Mouse (Mus musculus) frontal cortex, adult 2 months (tissue): Measurements from ENCODE around the gene Olfr1330. TPM values are rescaled to one million over a fixed set of nuclear protein-coding genes. Genes with fewer than 3 reads are reported as not detected.
A peak's percentile ranks its signal among the peaks of the same experiment; 100 is the strongest.
"Not testable (repeated sequence)": the region's sequence is repeated elsewhere in the genome, so short reads cannot be mapped to it uniquely, and the experiment has no call there.

ENCODE experiments used
- DNase-seq, 2 experiments: peaks; one replicate each; pipeline ENCODE4 v3.0.0; 2022; ENCODE audit warnings: low spot score in 1 of 2; ENCODE audit errors: extremely low spot score in 1 of 2
- polyA plus RNA-seq: library from polyadenylated mRNA; depleted of rRNA; stranded (reverse); fragments of >200 nt; gene quantifications from 2 replicates; pipeline ENCODE4 v1.2.3, GENCODE M21; 2012; rRNA removed

Gene Olfr1330
- not detected in 2 replicates for polyA plus RNA-seq

DNA sequence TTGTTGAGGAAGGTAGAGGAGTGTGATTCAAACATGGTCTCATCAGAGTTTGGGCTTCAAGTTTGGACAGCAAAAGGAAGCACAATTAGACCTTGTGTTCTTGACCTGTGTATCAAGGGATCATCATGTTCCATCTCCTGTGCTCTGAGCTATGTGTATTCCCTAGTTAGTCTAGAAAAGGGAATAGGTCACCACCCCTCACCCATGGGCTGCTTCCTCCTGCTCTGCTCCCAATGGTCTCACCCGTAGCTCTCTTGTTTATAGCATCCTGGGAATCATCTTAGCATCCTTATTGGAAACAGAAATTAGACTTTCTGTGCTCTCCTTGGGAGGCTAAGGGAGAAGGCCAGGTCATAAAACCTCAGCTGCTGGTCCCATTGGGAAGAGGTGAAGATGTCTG, at the start of gene Olfr1330:
Gene Olfr1330 (plus strand): TSS at position 301 of the 400 bp plus-strand sequence.
- no peak for DNase-seq

DNA sequence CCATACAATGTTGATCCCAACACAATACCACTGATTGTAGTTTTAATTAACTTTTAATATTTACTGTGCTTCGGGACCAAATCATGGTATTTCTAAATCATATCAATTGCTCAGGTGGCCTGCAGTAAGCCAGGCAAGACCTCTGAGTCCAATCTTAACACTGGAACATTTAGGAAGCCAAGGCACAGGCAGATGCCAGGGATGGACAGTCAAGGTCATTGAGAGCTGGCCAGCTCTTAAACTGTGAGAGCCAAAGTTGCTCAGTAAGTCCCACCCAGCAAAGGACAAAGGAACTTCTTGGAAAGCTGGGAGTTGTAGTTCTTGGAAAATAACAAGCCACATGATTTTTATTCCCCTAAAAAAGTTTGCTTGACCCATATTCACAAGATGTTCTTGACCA, 26.6 kb upstream of the Olfr1330 start:
- no peak for DNase-seq

DNA sequence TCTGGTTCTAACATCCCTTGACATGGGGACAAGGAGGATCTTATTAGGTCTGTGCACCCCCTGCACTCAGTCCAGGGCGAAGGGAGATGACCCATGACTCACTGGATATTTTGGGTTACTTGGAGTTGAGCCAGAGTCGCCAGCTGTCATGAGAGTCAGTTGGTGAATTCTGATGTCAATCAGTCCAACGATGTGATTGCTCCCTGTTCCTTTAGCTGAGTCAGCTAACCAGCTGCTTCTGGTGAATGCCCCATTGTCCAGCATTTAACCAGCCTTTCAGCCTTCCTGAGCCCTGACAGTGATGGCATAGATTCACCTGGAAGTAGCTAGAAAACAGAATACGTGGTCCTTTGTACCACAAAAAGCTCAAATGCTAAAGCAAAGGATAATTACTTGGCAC, 25.7 kb upstream of the Olfr1330 start:
- DNase-seq: peak; percentile 5 to 7

DNA sequence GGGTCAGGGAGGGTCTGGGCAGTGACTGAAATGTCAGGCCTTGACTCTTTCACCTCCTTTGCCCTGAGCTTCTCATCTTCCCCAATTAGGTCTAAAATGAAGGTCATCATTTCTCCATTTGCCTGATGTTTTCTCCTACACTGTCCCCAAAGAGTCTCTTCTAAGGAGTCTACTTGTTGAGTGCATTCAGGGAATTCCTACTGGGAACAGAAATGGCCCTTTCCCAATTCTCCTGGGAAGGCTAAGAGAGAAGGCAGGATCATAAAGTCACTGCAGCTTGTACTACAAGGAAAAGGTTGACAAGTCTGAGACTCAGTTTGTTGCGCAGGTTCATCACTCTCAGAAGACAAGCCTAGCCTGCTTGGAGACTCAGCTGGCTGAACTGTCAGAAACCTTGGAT, 24.0 kb upstream of the Olfr1330 start, which contains the start of gene Olfr1331:
Gene Olfr1331 (plus strand): TSS at position 301 of the 400 bp plus-strand sequence.
- no peak for DNase-seq

- DNase-seq: no peak
These were observed 20.8 kb upstream of the Olfr1330 start for GRCm38 (mm10) chr4:118867566-118867965.

- no peak for DNase-seq
These were observed 13.6 kb downstream of the Olfr1330 start for GRCm38 (mm10) chr4:118901981-118902380.

DNA sequence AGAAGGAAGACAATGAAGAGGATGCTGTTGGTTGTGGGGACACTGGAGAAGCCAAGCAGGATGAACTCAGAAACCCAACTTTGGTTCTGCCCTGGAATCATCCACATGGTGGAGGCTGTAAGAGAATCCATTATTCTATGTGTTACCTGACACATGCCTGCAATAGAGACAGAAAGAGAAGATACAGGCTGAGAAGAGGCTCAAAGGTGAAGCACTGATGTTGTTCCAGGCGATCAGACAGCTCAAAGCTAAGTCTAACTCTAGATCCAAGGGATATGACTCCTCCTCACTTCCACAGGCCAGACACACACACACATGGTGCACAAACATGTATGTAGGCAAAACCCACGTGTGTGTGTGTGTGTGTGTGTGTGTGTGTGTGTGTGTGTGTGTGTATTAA, 29.0 kb downstream of the Olfr1330 start, which contains the start of gene Olfr1329:
Gene Olfr1329 (minus strand): TSS at position 101 of the 400 bp plus-strand sequence.
- DNase-seq: not testable (repeated sequence)

DNA sequence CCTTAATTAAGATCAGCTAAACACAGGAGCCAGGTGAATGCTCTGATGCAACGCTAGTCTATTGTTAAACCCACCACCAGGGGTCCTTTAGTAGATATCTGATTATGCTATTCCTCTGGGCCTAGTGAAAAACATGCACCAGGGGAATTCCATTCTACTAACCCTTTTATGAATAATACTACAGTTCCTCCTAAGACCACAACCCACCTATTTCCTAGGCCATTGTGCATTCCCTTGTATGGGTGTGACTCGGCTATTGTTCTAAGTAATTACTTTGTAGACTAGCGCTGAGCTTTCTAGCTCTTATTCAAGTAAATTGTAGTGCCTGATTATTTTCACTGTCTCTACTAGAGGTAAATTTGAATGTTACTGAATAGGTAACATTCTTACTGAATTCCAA, 42.9 kb downstream of the Olfr1330 start:
- not testable (repeated sequence) for DNase-seq

DNA sequence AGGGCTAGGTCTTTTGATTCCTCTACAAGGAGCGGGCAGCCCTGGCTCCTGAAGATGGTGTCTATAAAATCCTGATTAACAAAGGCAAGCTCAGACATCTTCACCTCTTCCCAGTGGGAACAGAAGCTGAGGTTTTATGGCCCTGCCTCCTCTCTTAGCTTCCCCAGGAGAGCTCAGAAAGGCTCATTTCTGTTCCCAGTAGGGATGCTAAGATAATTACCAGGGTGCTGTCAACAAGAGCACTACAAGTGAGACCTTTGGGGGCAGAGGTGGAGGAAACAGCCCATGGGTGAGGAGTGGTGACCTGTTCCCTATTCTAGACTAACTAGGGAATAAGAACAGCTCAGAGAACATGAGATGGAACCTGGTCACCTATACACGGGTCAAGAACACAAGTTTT, 50.1 kb downstream of the Olfr1330 start, which contains the start of gene Olfr1328:
Gene Olfr1328 (minus strand): TSS at position 101 of the 400 bp plus-strand sequence.
- no peak for DNase-seq

Other genes starting within 250 kb of the Olfr1330 start
- not detected in 2 replicates for gene Olfr62, start 229.6 kb upstream of the Olfr1330 start, polyA plus RNA-seq
- gene Olfr1342, start 195.8 kb upstream of the Olfr1330 start, polyA plus RNA-seq: not detected in 2 replicates
- 0.02 TPM in 1 of 2 replicates, not detected in the other for gene Olfr1341, start 185.1 kb upstream of the Olfr1330 start, polyA plus RNA-seq
- 0.06 TPM in 1 of 2 replicates, not detected in the other for gene Olfr1340, start 168.5 kb upstream of the Olfr1330 start, polyA plus RNA-seq
- 0.10 TPM in 1 of 2 replicates, not detected in the other for gene Olfr1339, start 156.4 kb upstream of the Olfr1330 start, polyA plus RNA-seq
- gene Olfr1338, start 129.9 kb upstream of the Olfr1330 start, polyA plus RNA-seq: not detected in 2 replicates
- not detected in 2 replicates for gene Olfr1337, start 106.0 kb upstream of the Olfr1330 start, polyA plus RNA-seq
- not detected in 2 replicates for gene Olfr1335, start 78.7 kb upstream of the Olfr1330 start, polyA plus RNA-seq
- gene Olfr1333, start 52.3 kb upstream of the Olfr1330 start, polyA plus RNA-seq: not detected in 2 replicates
- gene Olfr1331, start 23.9 kb upstream of the Olfr1330 start, polyA plus RNA-seq: not detected in 2 replicates
- not detected in 2 replicates for gene Olfr1329, start 28.9 kb downstream of the Olfr1330 start, polyA plus RNA-seq
- 0.02 and 0.10 TPM in 2 replicates for gene Olfr1328, start 50.0 kb downstream of the Olfr1330 start, polyA plus RNA-seq
- 0.04 TPM in 2 replicates for gene Lao1, start 73.0 kb downstream of the Olfr1330 start, polyA plus RNA-seq
- 98.9 and 106 TPM in 2 replicates for gene Slc2a1, start 220.1 kb downstream of the Olfr1330 start, polyA plus RNA-seq